Mouse (Mus musculus): ENCODE measurements at regions not wholly inside any gene's neighbourhood (a gene's known extent, or its start where the extent isn't known, plus 50 kb on each side); places are given as distances from the start of the nearest gene placed in this dataset.

GRCm38 (mm10) chr2:28351445-28351844 is 95.2 kb upstream of the Ppp1r26 start:
- DNase-seq: no peak

GRCm38 (mm10) chr2:28352903-28353302 is 93.7 kb upstream of the Ppp1r26 start:
- no peak for DNase-seq

- peak; percentile 32 to 36 for DNase-seq
Measured at GRCm38 (mm10) chr2:28362199-28362598, 84.4 kb upstream of the Ppp1r26 start.

- peak in 1 of 2 experiments; percentile 40 for DNase-seq
Measured at GRCm38 (mm10) chr2:28364623-28365022, 82.0 kb upstream of the Ppp1r26 start.

GRCm38 (mm10) chr2:28365756-28366155 is 80.8 kb upstream of the Ppp1r26 start:
- no peak for DNase-seq

- DNase-seq: peak; percentile 76 to 80
Measured at GRCm38 (mm10) chr2:28374838-28375237, 71.8 kb upstream of the Ppp1r26 start.

- no peak for DNase-seq
Measured at GRCm38 (mm10) chr2:28377948-28378822, 68.4 kb upstream of the Ppp1r26 start.

- no peak for DNase-seq
Measured at GRCm38 (mm10) chr2:28382051-28382802, 64.4 kb upstream of the Ppp1r26 start.

- no peak for DNase-seq
Measured at GRCm38 (mm10) chr2:28384875-28385274, 61.7 kb upstream of the Ppp1r26 start.

GRCm38 (mm10) chr2:28386784-28387183 is 59.8 kb upstream of the Ppp1r26 start:
- no peak for DNase-seq

GRCm38 (mm10) chr2:28387422-28387836 is 59.2 kb upstream of the Ppp1r26 start:
- peak; percentile 63 to 71 for DNase-seq

- DNase-seq: no peak
Measured at GRCm38 (mm10) chr2:28387926-28388325, 58.7 kb upstream of the Ppp1r26 start.

GRCm38 (mm10) chr2:28389703-28390102 is 56.9 kb upstream of the Ppp1r26 start:
- DNase-seq: no peak

GRCm38 (mm10) chr2:28395391-28395790 is 51.2 kb upstream of the Ppp1r26 start:
- no peak for DNase-seq
